Mouse (Mus musculus) ES-Bruce4 (cell line): ENCODE results near the gene Ung. TPM values are rescaled to one million over a fixed set of nuclear protein-coding genes. Genes with fewer than 3 reads are reported as not detected.

Experiments used
- H3K27ac ChIP-seq: 2 replicates; pipeline ENCODE4 v1.5.1; 2012; ENCODE audit warnings: low read length, inconsistent platforms; ENCODE audit not compliant: insufficient read depth
- H3K27me3 ChIP-seq: 2 replicates; pipeline ENCODE4 v1.6.1; 2012; ENCODE audit warnings: mild to moderate bottlenecking, low read length, inconsistent platforms; ENCODE audit not compliant: control insufficient read depth, poor library complexity, insufficient read depth, severe bottlenecking
- H3K36me3 ChIP-seq: 2 replicates; pipeline ENCODE4 v1.6.1; 2012; ENCODE audit warnings: inconsistent platforms, mild to moderate bottlenecking, low read length, moderate library complexity; ENCODE audit not compliant: control insufficient read depth, poor library complexity, insufficient read depth, severe bottlenecking
- H3K4me1 ChIP-seq: one replicate; pipeline ENCODE4 v1.8.1; 2011; ENCODE audit warnings: low read length; ENCODE audit not compliant: control insufficient read depth, insufficient read depth
- H3K4me3 ChIP-seq: 2 replicates; pipeline ENCODE4 v1.5.1; 2011; ENCODE audit warnings: low read depth, mild to moderate bottlenecking, low read length
- H3K9ac ChIP-seq: 2 replicates; pipeline ENCODE4 v1.6.1; 2012; ENCODE audit warnings: low read depth, mild to moderate bottlenecking, inconsistent platforms; ENCODE audit not compliant: poor library complexity, severe bottlenecking
- H3K9me3 ChIP-seq: replicated peaks from 2 replicates; pipeline ENCODE4 v1.6.1; 2012; ENCODE audit warnings: mild to moderate bottlenecking, low read length, inconsistent platforms; ENCODE audit not compliant: control insufficient read depth, poor library complexity, insufficient read depth, severe bottlenecking
- CTCF ChIP-seq: IDR thresholded peaks from one replicate; pipeline ENCODE4 v1.8.1; 2011; ENCODE audit warnings: low read depth, low read length
- EP300 ChIP-seq: IDR thresholded peaks from 2 replicates; pipeline ENCODE4 v1.6.1; 2011; ENCODE audit warnings: low read depth, low read length; ENCODE audit not compliant: insufficient read depth
- POLR2A ChIP-seq: IDR thresholded peaks from one replicate; pipeline ENCODE4 v1.8.1; 2011; ENCODE audit warnings: low read length; ENCODE audit not compliant: insufficient read depth
- polyA plus RNA-seq: library from polyadenylated mRNA; stranded (reverse); fragments of >200 nt; gene quantifications from 2 replicates; pipeline ENCODE4 v1.2.4, GENCODE M21; 2011; ENCODE audit warnings: low read depth; ENCODE audit not compliant: missing spikeins, insufficient read depth, insufficient read length

The Ung gene
- polyA plus RNA-seq, 1 experiment = 85.6 TPM

GRCm38 (mm10) chr5:114183493-114183892 is 53.3 kb downstream of the Ung start:
- H3K27ac ChIP-seq = no peak overlapping the region
- H3K36me3 ChIP-seq = no peaks in the 10 kb centered on the region
- peaks cover 5% of the 10 kb centered on the region for H3K4me1 ChIP-seq
- no peak for TF ChIP-seq EP300
- no peak for TF ChIP-seq CTCF
- no peak for TF ChIP-seq POLR2A
- H3K9me3 ChIP-seq = no peaks in the 10 kb centered on the region
- H3K4me3 ChIP-seq = no peak overlapping the region
- H3K9ac ChIP-seq = no peak overlapping the region
- no peaks in the 10 kb centered on the region for H3K27me3 ChIP-seq

- Histone ChIP-seq H3K4me1 (no peaks in the 10 kb centered on the region), H3K36me3 (no peaks in the 10 kb centered on the region), H3K4me3 (no peak overlapping the region), H3K9me3 (no peaks in the 10 kb centered on the region), H3K27me3 (no peaks in the 10 kb centered on the region), H3K27ac (no peak overlapping the region), H3K9ac (no peak overlapping the region)
- peak; percentile 32 for TF ChIP-seq CTCF
- no peak for TF ChIP-seq POLR2A
- no peak for TF ChIP-seq EP300
Measured at GRCm38 (mm10) chr5:114187108-114187507, 56.9 kb downstream of the Ung start.

Other genes starting within 250 kb of the Ung start
- gene Coro1c, start 221.6 kb upstream of the Ung start, polyA plus RNA-seq = 174 and 218 TPM in 2 replicates
- 23.5 and 25.0 TPM in 2 replicates for gene Ssh1, start 136.5 kb upstream of the Ung start, polyA plus RNA-seq
- gene Dao, start 126.7 kb upstream of the Ung start, polyA plus RNA-seq = not detected in 2 replicates
- gene Usp30, start 64.9 kb upstream of the Ung start, polyA plus RNA-seq = 13.9 and 14.3 TPM in 2 replicates
- gene Svop, start 38.8 kb upstream of the Ung start, polyA plus RNA-seq = 11.0 and 11.2 TPM in 2 replicates
- 17.9 and 20.1 TPM in 2 replicates for gene Alkbh2, start 2.2 kb upstream of the Ung start, polyA plus RNA-seq
- gene Acacb, start 16.1 kb downstream of the Ung start, polyA plus RNA-seq = 8.0 and 9.3 TPM in 2 replicates
- 2.6 and 3.7 TPM in 2 replicates for gene Foxn4, start 143.4 kb downstream of the Ung start, polyA plus RNA-seq
- 1.8 and 1.9 TPM in 2 replicates for gene Myo1h, start 158.8 kb downstream of the Ung start, polyA plus RNA-seq